Mouse (Mus musculus) mesoderm, embryonic 11.5 days (tissue): ENCODE data around the gene Trip6.
A peak's percentile ranks its signal among the peaks of the same experiment; 100 is the strongest.

Experiments used
- DNase-seq: peaks from one replicate; pipeline ENCODE4 v3.0.0-alpha.2; 2012; ENCODE audit warnings: low read depth, low spot score

Trip6 gene

GRCm38 (mm10) chr5:137314193-137315083 is at the start of gene Trip6:
TSS of gene Trip6 (minus strand) at chr5:137314404.
- peak; percentile 95 for DNase-seq

GRCm38 (mm10) chr5:137358382-137358781 is 44.2 kb upstream of the Trip6 start:
- no peak for DNase-seq

- DNase-seq: no peak
Measured at GRCm38 (mm10) chr5:137354091-137354490, 39.9 kb upstream of the Trip6 start.

- DNase-seq: no peak
Measured at GRCm38 (mm10) chr5:137352011-137352975, 38.1 kb upstream of the Trip6 start.

- DNase-seq: no peak
Measured at GRCm38 (mm10) chr5:137351394-137351793, 37.2 kb upstream of the Trip6 start.

- no peak for DNase-seq
Measured at GRCm38 (mm10) chr5:137351058-137351380, 36.8 kb upstream of the Trip6 start.

- DNase-seq: no peak
Measured at GRCm38 (mm10) chr5:137350205-137351057, 36.2 kb upstream of the Trip6 start.

- peak; percentile 95 for DNase-seq
Measured at GRCm38 (mm10) chr5:137349384-137350204, 35.4 kb upstream of the Trip6 start, which contains the start of gene Ephb4. TSS of gene Ephb4 (plus strand) at chr5:137350109.

GRCm38 (mm10) chr5:137348482-137349383 is 34.5 kb upstream of the Trip6 start:
- DNase-seq: no peak

GRCm38 (mm10) chr5:137347856-137348255 is 33.7 kb upstream of the Trip6 start:
- no peak for DNase-seq

- no peak for DNase-seq
Measured at GRCm38 (mm10) chr5:137346983-137347382, 32.8 kb upstream of the Trip6 start.

GRCm38 (mm10) chr5:137346388-137346787 is 32.2 kb upstream of the Trip6 start:
- DNase-seq: no peak

GRCm38 (mm10) chr5:137345821-137346220 is 31.6 kb upstream of the Trip6 start:
- DNase-seq: no peak

- DNase-seq: no peak
Measured at GRCm38 (mm10) chr5:137343869-137344268, 29.7 kb upstream of the Trip6 start.

GRCm38 (mm10) chr5:137343412-137343811 is 29.2 kb upstream of the Trip6 start:
- DNase-seq: no peak

GRCm38 (mm10) chr5:137342407-137343012 is 28.3 kb upstream of the Trip6 start:
- DNase-seq: no peak

GRCm38 (mm10) chr5:137340222-137340621 is 26.0 kb upstream of the Trip6 start:
- DNase-seq: no peak

- DNase-seq: no peak
Measured at GRCm38 (mm10) chr5:137339290-137339979, 25.2 kb upstream of the Trip6 start.
